Mouse (Mus musculus) myocyte (in vitro differentiated cells): ENCODE data around the gene Lpo.

Experiments
- E2F4 ChIP-seq: IDR thresholded peaks from one replicate; pipeline ENCODE4 v1.6.1; 2011; ENCODE audit warnings: mild to moderate bottlenecking, control low read depth, moderate library complexity; ENCODE audit not compliant: insufficient read depth
- MAX ChIP-seq: IDR thresholded peaks from one replicate; pipeline ENCODE4 v1.6.1; 2011; ENCODE audit warnings: low read depth, mild to moderate bottlenecking, control low read depth
- MYOD1 ChIP-seq, 3 experiments: IDR thresholded peaks; one replicate each; pipeline ENCODE4 v1.6.1; 2011; ENCODE audit warnings: control low read depth in 2 of 3, low read depth in 2 of 3, mild to moderate bottlenecking in 2 of 3, moderate library complexity in 1 of 3; ENCODE audit not compliant: insufficient read length in 2 of 3, control insufficient read depth in 1 of 3
- MYOG ChIP-seq, 3 experiments: IDR thresholded peaks; one replicate each; pipeline ENCODE4 v1.6.1; 2011; ENCODE audit warnings: control low read depth in 2 of 3, low read depth in 2 of 3, mild to moderate bottlenecking in 2 of 3; ENCODE audit not compliant: insufficient read length in 2 of 3, control insufficient read depth in 1 of 3, insufficient read depth in 1 of 3
- POLR2A ChIP-seq: IDR thresholded peaks from one replicate; pipeline ENCODE4 v1.6.1; 2011; ENCODE audit warnings: low read depth, mild to moderate bottlenecking, control low read depth, moderate library complexity; ENCODE audit not compliant: insufficient read length
- POLR2AphosphoS2 ChIP-seq: IDR thresholded peaks from one replicate; pipeline ENCODE4 v1.6.1; 2011; ENCODE audit warnings: low read depth, control low read depth; ENCODE audit not compliant: insufficient read length
- REST ChIP-seq: IDR thresholded peaks from one replicate; pipeline ENCODE4 v1.6.1; 2011; ENCODE audit warnings: mild to moderate bottlenecking, control low read depth, moderate library complexity; ENCODE audit not compliant: insufficient read depth, insufficient read length
- SRF ChIP-seq: IDR thresholded peaks from one replicate; pipeline ENCODE4 v1.6.1; 2011; ENCODE audit warnings: low read depth; ENCODE audit not compliant: control insufficient read depth, insufficient read length
- TCF12 ChIP-seq: IDR thresholded peaks from one replicate; pipeline ENCODE4 v1.6.1; 2011; ENCODE audit warnings: mild to moderate bottlenecking, control low read depth; ENCODE audit not compliant: poor library complexity, insufficient read depth, severe bottlenecking
- USF1 ChIP-seq: IDR thresholded peaks from one replicate; pipeline ENCODE4 v1.6.1; 2011; ENCODE audit warnings: low read depth, mild to moderate bottlenecking, control low read depth, moderate library complexity

GRCm38 (mm10) chr11:87805448-87805847, 22.6 kb downstream of the Lpo start:
- TF ChIP-seq MAX (no peak), POLR2A (no peak), MYOD1 (IDR thresholded peaks at IDR 0.05; ENCODE audit: control insufficient read depth in 1 of 3, insufficient read length in 2 of 3, low read depth in 2 of 3) (no peak), E2F4 (no peak), USF1 (no peak), MYOG (IDR thresholded peaks at IDR 0.05; ENCODE audit: control insufficient read depth in 1 of 3, insufficient read depth in 1 of 3, insufficient read length in 2 of 3, low read depth in 2 of 3) (no peak), REST (no peak), POLR2AphosphoS2 (no peak), TCF12 (no peak), SRF (no peak)
